Mouse (Mus musculus) embryonic fibroblast, embryonic 13.5 days (primary cell): ENCODE measurements at regions not wholly inside any gene's neighbourhood (a gene's known extent, or its start where the extent isn't known, plus 50 kb on each side); places are given as distances from the start of the nearest gene placed in this dataset.

ENCODE experiments used
- CTCF ChIP-seq: IDR thresholded peaks from 2 replicates; pipeline ENCODE4 v1.5.1; 2011; ENCODE audit warnings: mild to moderate bottlenecking, control low read depth, low read length, moderate library complexity, borderline replicate concordance; ENCODE audit not compliant: insufficient read depth
- POLR2A ChIP-seq: IDR thresholded peaks from 2 replicates; pipeline ENCODE4 v1.6.1; 2011; ENCODE audit warnings: low read depth, mild to moderate bottlenecking, control low read depth, low read length, moderate library complexity

DNA sequence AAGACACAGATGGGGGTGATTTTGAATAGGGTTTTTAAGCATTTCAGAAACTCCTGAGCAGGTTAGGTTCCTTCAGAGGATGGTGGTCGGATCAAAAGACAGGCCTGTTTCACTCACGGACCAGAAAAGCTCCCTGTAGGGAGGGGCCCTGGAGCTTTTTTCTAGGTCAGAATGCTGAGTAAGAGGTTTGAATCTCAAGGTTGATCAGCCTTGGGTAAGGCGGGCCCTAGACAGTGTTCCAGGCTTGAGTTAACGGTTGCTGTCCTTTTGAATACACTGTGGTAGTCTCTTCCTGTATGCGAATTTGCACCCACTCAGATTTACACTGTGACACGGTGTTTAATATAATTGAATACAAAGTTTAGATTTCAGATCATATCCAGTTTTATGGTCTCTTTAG lies 75.2 kb upstream of the 1700020N01Rik start:
- TF ChIP-seq CTCF: no peak
- no peak for TF ChIP-seq POLR2A
